Comparison of ENCODE assay signal across 9 mouse cellular contexts in genomic region chr12:16588396-16589042, GRCm38 (mm10). TPM values are rescaled to one million over a fixed set of nuclear protein-coding genes. Genes with fewer than 3 reads are reported as not detected.
DNase-seq lines count a peak whose midpoint lies in the region; ATAC-seq and TF ChIP-seq lines count a peak whose summit lies in the region.
"Had no signal": no experiment of that assay in that cellular context is flagged by ENCODE, and none has a peak within 500 bp of the region (broad histone marks: within the 10 kb centered on the region; RNA-seq: fewer than 3 reads in every experiment).

No protein-coding gene starts in this region.

- H3K9me3 ChIP-seq in forebrain, embryonic 16.5 days (ENCODE audit: control insufficient read depth, low read length) = no peaks in the 10 kb centered on the region
- no peaks in the 10 kb centered on the region for H3K9me3 ChIP-seq in kidney, embryonic 14.5 days (ENCODE audit: control insufficient read depth, low read length)
- no peaks in the 10 kb centered on the region for H3K9me3 ChIP-seq in lung, embryonic 15.5 days

- 21% methylated on average over 7 of the region's 7 CpGs for WGBS in bone marrow, adult 2 months
- WGBS in forebrain, embryonic 16.5 days = 21% methylated on average over 7 of the region's 7 CpGs
- WGBS in kidney, embryonic 14.5 days = 20% methylated on average over 7 of the region's 7 CpGs
- 16% methylated on average over 7 of the region's 7 CpGs for WGBS in lung, embryonic 15.5 days
- WGBS in small intestine, adult 2 months = 21% methylated on average over 7 of the region's 7 CpGs

- peak overlapping the region; percentile 15 for H3K4me3 ChIP-seq in bone marrow, adult 2 months (replicated peaks; ENCODE audit: control insufficient read depth, low read depth, low read length)
- H3K4me3 ChIP-seq in forebrain, embryonic 16.5 days (replicated peaks; ENCODE audit: low read length) = peak overlapping the region; percentile 81
- peak overlapping the region; percentile 67 for H3K4me3 ChIP-seq in kidney, embryonic 14.5 days (ENCODE audit: low read length)
- H3K4me3 ChIP-seq in lung, embryonic 15.5 days = peak overlapping the region; percentile 71
- H3K4me3 ChIP-seq in small intestine, adult 2 months (ENCODE audit: low read depth, low read length) = peak overlapping the region; percentile 96

- DNase-seq in frontal cortex, postnatal 14 days (ENCODE audit: low spot score in 2 of 2) = no peak
- DNase-seq in thymus, adult 18-20 months = no peak

- no peak for TF ChIP-seq CTCF in bone marrow, adult 2 months (IDR thresholded peaks at IDR 0.05; ENCODE audit: control insufficient read depth, insufficient read depth, low read length)
- TF ChIP-seq CTCF in small intestine, adult 2 months (IDR thresholded peaks at IDR 0.05; ENCODE audit: extremely low read depth, insufficient read length, insufficient replicate concordance, low read depth, low read length) = no peak

- H3K4me1 ChIP-seq in bone marrow, adult 2 months (ENCODE audit: control insufficient read depth, insufficient read depth, low read length) = peaks cover 3% of the 10 kb centered on the region; the same call in 1 of the 2 replicates
- peaks cover 51% of the 10 kb centered on the region for H3K4me1 ChIP-seq in forebrain, embryonic 16.5 days (replicated peaks; ENCODE audit: control insufficient read depth, insufficient read depth, low read length)
- H3K4me1 ChIP-seq in kidney, embryonic 14.5 days (ENCODE audit: control insufficient read depth, insufficient read depth, low read length) = peaks cover 22% of the 10 kb centered on the region
- peaks cover 41% of the 10 kb centered on the region for H3K4me1 ChIP-seq in lung, embryonic 15.5 days
- H3K4me1 ChIP-seq in small intestine, adult 2 months (ENCODE audit: control insufficient read depth, insufficient read depth, insufficient read length, low read length) = peaks cover 31% of the 10 kb centered on the region

- ATAC-seq in frontal cortex, adult (ENCODE audit: low TSS enrichment) = peak; percentile 36
- no peak for ATAC-seq in forebrain, embryonic 16.5 days
- no peak for ATAC-seq in kidney, embryonic 14.5 days (ENCODE audit: low FRiP score, low TSS enrichment)
- no peak for ATAC-seq in lung, embryonic 15.5 days (ENCODE audit: borderline replicate concordance, extremely low read depth, low FRiP score, low TSS enrichment)

- no peaks in the 10 kb centered on the region for H3K36me3 ChIP-seq in forebrain, embryonic 16.5 days (ENCODE audit: control insufficient read depth, insufficient read depth)
- no peaks in the 10 kb centered on the region for H3K36me3 ChIP-seq in kidney, embryonic 14.5 days (ENCODE audit: control insufficient read depth, insufficient read depth, low read length)
- no peaks in the 10 kb centered on the region for H3K36me3 ChIP-seq in lung, embryonic 15.5 days
- no peaks in the 10 kb centered on the region for H3K36me3 ChIP-seq in small intestine, adult 2 months (ENCODE audit: control insufficient read depth, insufficient read depth, low read length)

- no peak for TF ChIP-seq POLR2A in bone marrow, adult 2 months (IDR thresholded peaks at IDR 0.05; ENCODE audit: borderline replicate concordance, control insufficient read depth, low read depth, low read length)
- no peak for TF ChIP-seq POLR2A in small intestine, adult 2 months (IDR thresholded peaks at IDR 0.05; ENCODE audit: low read depth, low read length)

- peak overlapping the region; percentile 76 for H3K4me2 ChIP-seq in forebrain, embryonic 16.5 days (ENCODE audit: low read length)
- peak overlapping the region; percentile 84 for H3K4me2 ChIP-seq in kidney, embryonic 14.5 days (replicated peaks; ENCODE audit: low read depth, low read length)
- H3K4me2 ChIP-seq in lung, embryonic 15.5 days = peak overlapping the region; percentile 86

- peak overlapping the region; percentile 80 for H3K9ac ChIP-seq in forebrain, embryonic 16.5 days (replicated peaks; ENCODE audit: low read depth, low read length)
- peak overlapping the region; percentile 69; the same call in 1 of the 2 replicates for H3K9ac ChIP-seq in kidney, embryonic 14.5 days (ENCODE audit: low read depth, low read length)
- peak overlapping the region; percentile 51 for H3K9ac ChIP-seq in lung, embryonic 15.5 days

- no peaks in the 10 kb centered on the region for H3K27me3 ChIP-seq in forebrain, embryonic 16.5 days (replicated peaks; ENCODE audit: control insufficient read depth, insufficient read depth, low read length)
- H3K27me3 ChIP-seq in kidney, embryonic 14.5 days (ENCODE audit: control insufficient read depth, insufficient read depth, low read length) = no peaks in the 10 kb centered on the region
- H3K27me3 ChIP-seq in lung, embryonic 15.5 days = no peaks in the 10 kb centered on the region
- H3K27me3 ChIP-seq in small intestine, adult 2 months (ENCODE audit: control insufficient read depth, insufficient read depth, low read length) = no peaks in the 10 kb centered on the region
- H3K27me3 ChIP-seq: Patski had no signal

- 0 out of 2 replicates have a peak overlapping the region, but pooled peaks have one; percentile 42 for H3K27ac ChIP-seq in bone marrow, adult 2 months (ENCODE audit: control insufficient read depth, insufficient read depth, low read depth, low read length, poor library complexity)
- peak overlapping the region; percentile 75; the same call in 1 of the 2 replicates for H3K27ac ChIP-seq in forebrain, embryonic 16.5 days (ENCODE audit: low read length)
- no peak overlapping the region for H3K27ac ChIP-seq in kidney, embryonic 14.5 days (ENCODE audit: low read depth, low read length)
- H3K27ac ChIP-seq in lung, embryonic 15.5 days = peak overlapping the region; percentile 69; the same call in 1 of the 2 replicates
- H3K27ac ChIP-seq in small intestine, adult 2 months (ENCODE audit: insufficient read depth, low read depth, low read length) = no peak overlapping the region

RNA-seq across cellular contexts. Expression of gene Lpin1, which starts 22.2 kb away (rescaled TPM):
- 6.9 and 14.8 TPM in 2 replicates for polyA plus RNA-seq in bone marrow, adult 2 months (2011; ENCODE audit: insufficient read depth, insufficient read length, low replicate concordance, missing spikeins)
- 19.5 and 23.0 TPM in 2 replicates for polyA plus RNA-seq in forebrain, embryonic 16.5 days (2015; fragmentation: Nextera tagmentation; extraction: Ambion mirVana)
- 3.5 and 6.1 TPM in 2 replicates for polyA plus RNA-seq in kidney, embryonic 14.5 days (2014; fragmentation: Nextera tagmentation; extraction: Ambion mirVana)
- polyA plus RNA-seq in lung, embryonic 15.5 days (2015; fragmentation: Nextera tagmentation; extraction: Ambion mirVana) = 5.8 and 6.3 TPM in 2 replicates
- polyA plus RNA-seq in small intestine, adult 2 months (2012; rRNA removed) = 1.4 and 4.0 TPM in 2 replicates

Comparison
In these comparisons a context has a peak if more than half of its experiments do, and no peak if none do; other contexts are left out.
1. H3K27ac ChIP-seq: peak in bone marrow, adult 2 months (single experiment), forebrain, embryonic 16.5 days (single experiment) and lung, embryonic 15.5 days (single experiment); none in kidney, embryonic 14.5 days (single experiment) and small intestine, adult 2 months (single experiment).
2. H3K4me3 ChIP-seq: peak in every context shown above with its lines; median percentile 96 in small intestine, adult 2 months; 81 in forebrain, embryonic 16.5 days; 71 in lung, embryonic 15.5 days; 67 in kidney, embryonic 14.5 days; 15 in bone marrow, adult 2 months.
3. Peak in every context shown above with its lines, with median percentiles within 50 percentile points of each other: H3K4me2 ChIP-seq and H3K9ac ChIP-seq.